Mouse (Mus musculus): ENCODE measurements around the gene Zfp740. TPM values are rescaled to one million over a fixed set of nuclear protein-coding genes. Genes with fewer than 3 reads are reported as not detected.
"Not testable (repeated sequence)": the region's sequence is repeated elsewhere in the genome, so short reads cannot be mapped to it uniquely, and the experiment has no call there.

Zfp740 gene
- 45.8 TPM for polyA plus RNA-seq (2012; fragmentation: generic; extraction: Trizol)
- long read RNA-seq, experiment 1, partial matches to known transcripts, result 0 of 10 reads
- long read RNA-seq, experiment 1, other reads (novel, unspliced or antisense), result 10 of 10 reads
- long read RNA-seq, experiment 2, full-length matches to known transcripts, result 7 of 108 reads
- long read RNA-seq, experiment 2, partial matches to known transcripts, result 46 of 108 reads
- long read RNA-seq, experiment 2, other reads (novel, unspliced or antisense), result 55 of 108 reads

- Histone ChIP-seq H3K4me3 (ENCODE audit: insufficient read depth, poor library complexity, severe bottlenecking) (peak within 1 kb of the TSS; percentile 75), H3ac (ENCODE audit: control insufficient read depth, insufficient read length, low read depth) (peak within 1 kb of the TSS; percentile 84), H3K79me3 (ENCODE audit: low read depth) (peaks cover 31% of the 10 kb centered on the region), H3K27me3 (ENCODE audit: control insufficient read depth, insufficient read depth, insufficient read length) (no peaks in the 10 kb centered on the region), H3K36me3 (ENCODE audit: control insufficient read depth, insufficient read depth) (peaks cover 37% of the 10 kb centered on the region), H3K79me2 (ENCODE audit: control insufficient read depth, insufficient read depth) (peaks cover 43% of the 10 kb centered on the region)
- peak; percentile 52 for TF ChIP-seq MAX (IDR thresholded peaks at IDR 0.05)
- TF ChIP-seq FOSL1 (IDR thresholded peaks at IDR 0.05; ENCODE audit: insufficient read depth, low read length, poor library complexity, severe bottlenecking), result no peak
- no peak for TF ChIP-seq MYOD1 (IDR thresholded peaks at IDR 0.05; ENCODE audit: control insufficient read depth, insufficient read length, low read depth)
- TF ChIP-seq USF1 (IDR thresholded peaks at IDR 0.05; ENCODE audit: low read depth), result no peak
- peak; percentile 88 for TF ChIP-seq CEBPB (IDR thresholded peaks at IDR 0.05; ENCODE audit: low read depth)
- peak; percentile 15 for TF ChIP-seq CTCF (IDR thresholded peaks at IDR 0.05; ENCODE audit: control insufficient read depth, insufficient read depth, insufficient read length)
Observed at GRCm38 (mm10) chr15:102202971-102203834, at the start of gene Zfp740. Gene Zfp740 (plus strand): TSS chr15:102203249.

- H3ac ChIP-seq (ENCODE audit: control insufficient read depth, insufficient read length, low read depth); H3K4me3 ChIP-seq (ENCODE audit: insufficient read depth, poor library complexity, severe bottlenecking); H3K36me3 ChIP-seq (ENCODE audit: control insufficient read depth, insufficient read depth); H3K79me3 ChIP-seq (ENCODE audit: low read depth); H3K27me3 ChIP-seq (ENCODE audit: control insufficient read depth, insufficient read depth, insufficient read length); H3K79me2 ChIP-seq (ENCODE audit: control insufficient read depth, insufficient read depth): not testable (repeated sequence)
Observed at GRCm38 (mm10) chr15:102155006-102155405, 48.0 kb upstream of the Zfp740 start.

- Histone ChIP-seq H3K36me3 (ENCODE audit: control insufficient read depth, insufficient read depth) (no peaks in the 10 kb centered on the region), H3K79me3 (ENCODE audit: low read depth) (no peaks in the 10 kb centered on the region), H3K4me3 (ENCODE audit: insufficient read depth, poor library complexity, severe bottlenecking) (no peak overlapping the region), H3ac (ENCODE audit: control insufficient read depth, insufficient read length, low read depth) (no peak overlapping the region), H3K27me3 (ENCODE audit: control insufficient read depth, insufficient read depth, insufficient read length) (no peaks in the 10 kb centered on the region), H3K79me2 (ENCODE audit: control insufficient read depth, insufficient read depth) (no peaks in the 10 kb centered on the region)
- TF ChIP-seq MYOD1 (IDR thresholded peaks at IDR 0.05; ENCODE audit: control insufficient read depth, insufficient read length, low read depth) (no peak), CTCF (IDR thresholded peaks at IDR 0.05; ENCODE audit: control insufficient read depth, insufficient read depth, insufficient read length) (no peak), CEBPB (IDR thresholded peaks at IDR 0.05; ENCODE audit: low read depth) (no peak), USF1 (IDR thresholded peaks at IDR 0.05; ENCODE audit: low read depth) (no peak), FOSL1 (IDR thresholded peaks at IDR 0.05; ENCODE audit: insufficient read depth, low read length, poor library complexity, severe bottlenecking) (no peak)
Observed at GRCm38 (mm10) chr15:102156836-102157235, 46.2 kb upstream of the Zfp740 start.

GRCm38 (mm10) chr15:102160415-102161060 lies 42.5 kb upstream of the Zfp740 start:
- Histone ChIP-seq H3K4me3 (ENCODE audit: insufficient read depth, poor library complexity, severe bottlenecking) (no peak overlapping the region), H3K36me3 (ENCODE audit: control insufficient read depth, insufficient read depth) (no peaks in the 10 kb centered on the region), H3K79me2 (ENCODE audit: control insufficient read depth, insufficient read depth) (no peaks in the 10 kb centered on the region), H3ac (ENCODE audit: control insufficient read depth, insufficient read length, low read depth) (no peak overlapping the region), H3K79me3 (ENCODE audit: low read depth) (no peaks in the 10 kb centered on the region), H3K27me3 (ENCODE audit: control insufficient read depth, insufficient read depth, insufficient read length) (no peaks in the 10 kb centered on the region)
- TF ChIP-seq MAX (IDR thresholded peaks at IDR 0.05) (no peak), MYOG (IDR thresholded peaks at IDR 0.05; ENCODE audit: control insufficient read depth, extremely low read depth, insufficient read length) (no peak), FOSL1 (IDR thresholded peaks at IDR 0.05; ENCODE audit: insufficient read depth, low read length, poor library complexity, severe bottlenecking) (no peak), USF1 (IDR thresholded peaks at IDR 0.05; ENCODE audit: low read depth) (no peak), CEBPB (IDR thresholded peaks at IDR 0.05; ENCODE audit: low read depth) (no peak), MYOD1 (IDR thresholded peaks at IDR 0.05; ENCODE audit: control insufficient read depth, insufficient read length, low read depth) (no peak), CTCF (IDR thresholded peaks at IDR 0.05; ENCODE audit: control insufficient read depth, insufficient read depth, insufficient read length) (no peak)

GRCm38 (mm10) chr15:102163900-102164693 lies 39.0 kb upstream of the Zfp740 start:
- TF ChIP-seq MAX (IDR thresholded peaks at IDR 0.05) (no peak), CTCF (IDR thresholded peaks at IDR 0.05; ENCODE audit: control insufficient read depth, insufficient read depth, insufficient read length) (no peak), CEBPB (IDR thresholded peaks at IDR 0.05; ENCODE audit: low read depth) (no peak), FOSL1 (IDR thresholded peaks at IDR 0.05; ENCODE audit: insufficient read depth, low read length, poor library complexity, severe bottlenecking) (no peak), MYOD1 (IDR thresholded peaks at IDR 0.05; ENCODE audit: control insufficient read depth, insufficient read length, low read depth) (no peak), USF1 (IDR thresholded peaks at IDR 0.05; ENCODE audit: low read depth) (no peak), MYOG (IDR thresholded peaks at IDR 0.05; ENCODE audit: control insufficient read depth, extremely low read depth, insufficient read length) (no peak)
- Histone ChIP-seq H3K36me3 (ENCODE audit: control insufficient read depth, insufficient read depth) (no peaks in the 10 kb centered on the region), H3K27me3 (ENCODE audit: control insufficient read depth, insufficient read depth, insufficient read length) (no peaks in the 10 kb centered on the region), H3K79me3 (ENCODE audit: low read depth) (no peaks in the 10 kb centered on the region), H3ac (ENCODE audit: control insufficient read depth, insufficient read length, low read depth) (no peak overlapping the region), H3K4me3 (ENCODE audit: insufficient read depth, poor library complexity, severe bottlenecking) (no peak overlapping the region), H3K79me2 (ENCODE audit: control insufficient read depth, insufficient read depth) (no peaks in the 10 kb centered on the region)

Data from C2C12 (cell line).